Mouse (Mus musculus): Measurements from ENCODE around the gene Ttc9b. TPM values are rescaled to one million over a fixed set of nuclear protein-coding genes. Genes with fewer than 3 reads are reported as not detected.

The Ttc9b gene
- polyA plus RNA-seq (2015; fragmentation: Nextera tagmentation; extraction: Ambion mirVana), result 0.25 TPM in 1 of 2 replicates, not detected in the other

DNA sequence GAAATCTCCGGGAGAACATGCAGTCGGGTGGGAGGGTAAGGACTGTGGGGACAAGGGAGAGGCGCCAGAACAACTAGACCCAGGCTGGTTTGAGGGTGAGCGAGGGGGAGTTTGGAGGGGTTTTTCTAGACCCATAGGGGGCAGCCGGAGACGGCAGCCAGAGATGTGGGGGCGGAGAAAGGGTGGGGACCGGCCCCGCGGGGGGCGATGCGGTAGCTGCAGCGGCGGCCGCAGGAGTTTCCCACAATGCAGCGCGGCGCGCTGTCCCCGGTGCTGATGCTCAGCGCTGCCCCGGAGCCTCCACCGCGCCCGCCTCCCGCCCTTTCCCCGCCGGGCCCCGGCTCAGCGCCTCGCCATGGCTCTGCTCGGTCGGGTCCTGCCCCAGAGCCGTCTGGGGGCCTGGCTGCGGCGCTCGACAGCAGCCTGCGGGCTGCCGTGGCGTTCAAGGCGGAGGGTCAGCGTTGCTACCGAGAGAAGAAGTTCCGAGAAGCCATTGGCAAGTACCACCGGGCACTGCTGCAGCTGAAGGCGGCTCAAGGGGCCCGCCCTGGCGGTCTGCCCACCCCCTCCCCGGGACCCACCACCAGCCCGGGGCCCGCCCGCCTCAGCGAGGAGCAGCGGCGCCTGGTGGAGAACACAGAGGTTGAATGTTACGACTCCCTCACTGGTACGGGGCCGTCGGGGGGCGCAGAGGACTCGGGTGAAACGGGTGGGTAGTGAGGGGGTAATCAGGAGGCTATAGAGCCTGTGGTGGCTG lies at the start of gene Ttc9b:
Gene Ttc9b, plus strand, starts transcription at position 235 of the 757 bp plus-strand sequence.
- peak within 1 kb of the TSS; percentile 60 for H3K4me2 ChIP-seq
- no peak; the same call in 1 of the 2 replicates for ATAC-seq (ENCODE audit: extremely low read depth, insufficient number of reproducible peaks, low FRiP score, low TSS enrichment)
- H3K9me3 ChIP-seq, result no peaks in the 10 kb centered on the region
- 3% methylated on average over 62 of the region's 62 CpGs for WGBS
- H3K4me1 ChIP-seq, result peaks cover 9% of the 10 kb centered on the region
- peaks cover 91% of the 10 kb centered on the region for H3K27me3 ChIP-seq (replicated peaks)
- peaks cover 17% of the 10 kb centered on the region for H3K36me3 ChIP-seq
- no peak within 1 kb of the TSS for H3K9ac ChIP-seq
- no peak within 1 kb of the TSS for H3K27ac ChIP-seq (replicated peaks)
- H3K4me3 ChIP-seq, result peak within 1 kb of the TSS; percentile 34

DNA sequence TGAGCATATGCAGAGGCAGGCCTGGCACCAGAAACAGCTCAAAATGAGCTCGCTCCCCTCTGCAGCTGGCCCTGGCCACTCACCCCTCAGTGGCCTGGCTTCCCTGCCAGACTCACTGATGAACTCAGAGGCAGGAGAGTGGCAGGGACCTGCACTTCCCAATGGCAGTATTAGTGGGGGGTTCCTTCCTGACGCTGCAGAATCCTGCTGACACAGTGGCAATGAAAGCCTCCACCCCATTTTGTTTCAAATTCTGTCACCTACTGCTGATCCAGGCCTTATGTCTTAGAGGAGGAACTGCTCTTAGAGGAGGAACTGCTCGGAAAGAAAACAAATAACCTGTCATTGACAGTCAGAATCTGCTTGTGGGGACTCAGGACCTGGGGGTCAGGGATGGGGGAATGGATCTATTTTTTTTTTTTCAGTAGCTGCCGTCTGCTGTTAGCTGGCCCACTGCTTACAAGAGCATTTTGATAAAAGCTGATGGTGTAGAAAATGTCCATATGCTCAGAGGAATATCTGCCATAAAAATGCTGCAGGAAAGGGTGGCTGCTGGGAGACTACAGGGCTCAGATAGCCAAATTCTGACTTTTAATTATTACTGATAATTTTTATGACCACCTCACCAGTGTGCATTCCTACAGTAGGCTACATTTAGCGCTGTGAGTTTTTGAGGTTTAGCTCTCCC lies 48.9 kb upstream of the Ttc9b start:
- H3K4me2 ChIP-seq, result peak overlapping the region; percentile 32; the same call in 1 of the 2 replicates
- peak overlapping the region; percentile 81 for H3K27ac ChIP-seq (replicated peaks)
- peaks cover 14% of the 10 kb centered on the region for H3K36me3 ChIP-seq
- WGBS, result 36% methylated on average over 5 of the region's 5 CpGs
- peak overlapping the region; percentile 58; the same call in 1 of the 2 replicates for H3K9ac ChIP-seq
- peaks cover 100% of the 10 kb centered on the region for H3K4me1 ChIP-seq
- no peak for ATAC-seq (ENCODE audit: extremely low read depth, insufficient number of reproducible peaks, low FRiP score, low TSS enrichment)
- no peaks in the 10 kb centered on the region for H3K9me3 ChIP-seq
- no peaks in the 10 kb centered on the region for H3K27me3 ChIP-seq (replicated peaks)
- H3K4me3 ChIP-seq, result no peak overlapping the region

GRCm38 (mm10) chr7:27605499-27606285 lies 48.0 kb upstream of the Ttc9b start:
- no peak overlapping the region for H3K4me3 ChIP-seq
- H3K36me3 ChIP-seq, result peaks cover 22% of the 10 kb centered on the region
- no peaks in the 10 kb centered on the region for H3K27me3 ChIP-seq (replicated peaks)
- 36% methylated on average over 9 of the region's 9 CpGs for WGBS
- H3K9ac ChIP-seq, result peak overlapping the region; percentile 58
- H3K9me3 ChIP-seq, result no peaks in the 10 kb centered on the region
- H3K27ac ChIP-seq (replicated peaks), result peak overlapping the region; percentile 81
- peaks cover 97% of the 10 kb centered on the region for H3K4me1 ChIP-seq
- no peak for ATAC-seq (ENCODE audit: extremely low read depth, insufficient number of reproducible peaks, low FRiP score, low TSS enrichment)
- peak overlapping the region; percentile 32 for H3K4me2 ChIP-seq

DNA sequence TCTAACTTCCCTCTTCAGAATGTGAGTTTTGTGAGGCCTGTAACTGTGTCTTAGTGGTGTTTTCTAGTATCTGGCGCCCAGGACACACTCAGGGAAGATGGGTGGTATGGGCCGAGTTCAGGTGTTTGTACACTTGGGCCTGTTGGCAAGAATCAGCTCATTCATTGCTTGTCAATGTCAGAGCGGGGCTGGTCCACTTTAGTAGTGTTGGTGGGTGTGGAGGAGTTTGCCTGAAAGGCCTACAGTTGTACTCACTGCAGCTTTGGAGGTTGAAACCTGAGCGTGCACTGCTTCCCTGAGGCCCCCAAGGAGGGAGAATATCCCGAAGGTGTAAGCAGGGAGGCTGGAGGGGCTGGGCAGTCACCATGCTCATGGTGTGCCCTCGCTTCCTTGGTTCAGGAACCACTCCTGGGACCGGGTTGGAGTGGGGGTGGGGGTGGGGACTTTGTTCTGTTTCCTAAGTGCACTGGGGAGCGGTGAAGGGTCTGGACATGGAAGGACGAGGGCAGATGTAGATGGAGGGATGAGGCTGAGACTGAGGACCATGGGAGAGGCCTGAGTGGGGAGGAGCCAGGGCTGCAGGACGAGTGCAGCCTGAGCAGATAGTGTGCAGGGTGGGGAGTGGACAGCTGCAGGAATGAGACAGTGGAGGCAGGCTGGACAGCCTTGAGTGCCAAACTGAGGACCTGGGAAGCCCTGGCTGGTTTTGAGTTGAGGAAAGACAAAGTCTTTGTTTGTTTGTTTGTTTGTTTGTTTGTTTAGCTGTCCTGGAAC lies 47.0 kb upstream of the Ttc9b start:
- H3K9ac ChIP-seq, result peak overlapping the region; percentile 58
- H3K4me1 ChIP-seq, result peaks cover 87% of the 10 kb centered on the region

GRCm38 (mm10) chr7:27607580-27607979 lies 46.1 kb upstream of the Ttc9b start:
- H3K4me2 ChIP-seq, result 0 out of 2 replicates have a peak overlapping the region, but pooled peaks have one; percentile 32
- peaks cover 79% of the 10 kb centered on the region for H3K4me1 ChIP-seq
- H3K9me3 ChIP-seq, result no peaks in the 10 kb centered on the region
- WGBS, result 32% methylated on average over 5 of the region's 5 CpGs
- peak overlapping the region; percentile 52 for H3K27ac ChIP-seq (replicated peaks)
- no peaks in the 10 kb centered on the region for H3K27me3 ChIP-seq (replicated peaks)
- no peak overlapping the region for H3K4me3 ChIP-seq
- ATAC-seq (ENCODE audit: extremely low read depth, insufficient number of reproducible peaks, low FRiP score, low TSS enrichment), result no peak
- H3K9ac ChIP-seq, result peak overlapping the region; percentile 58
- H3K36me3 ChIP-seq, result peaks cover 34% of the 10 kb centered on the region

More for the DNA sequence above, 47.0 kb upstream of the Ttc9b start:
- no peaks in the 10 kb centered on the region for H3K27me3 ChIP-seq (replicated peaks)
- H3K27ac ChIP-seq (replicated peaks), result peak overlapping the region; percentile 81
- peak overlapping the region; percentile 32 for H3K4me2 ChIP-seq
- WGBS, result 43% methylated on average over 10 of the region's 10 CpGs
- ATAC-seq (ENCODE audit: extremely low read depth, insufficient number of reproducible peaks, low FRiP score, low TSS enrichment), result no peak
- peaks cover 31% of the 10 kb centered on the region for H3K36me3 ChIP-seq
- H3K9me3 ChIP-seq, result no peaks in the 10 kb centered on the region
- no peak overlapping the region for H3K4me3 ChIP-seq

- Histone ChIP-seq H3K36me3 (peaks cover 34% of the 10 kb centered on the region), H3K27ac (replicated peaks) (peak overlapping the region; percentile 52), H3K9me3 (no peaks in the 10 kb centered on the region), H3K4me3 (no peak overlapping the region), H3K4me1 (peaks cover 79% of the 10 kb centered on the region), H3K9ac (peak overlapping the region; percentile 58; the same call in 1 of the 2 replicates), H3K27me3 (replicated peaks) (no peaks in the 10 kb centered on the region), H3K4me2 (no peak overlapping the region)
- 85% methylated on average over 3 of the region's 3 CpGs for WGBS
- ATAC-seq (ENCODE audit: extremely low read depth, insufficient number of reproducible peaks, low FRiP score, low TSS enrichment), result no peak
Observed at GRCm38 (mm10) chr7:27608130-27608529, 45.6 kb upstream of the Ttc9b start.

DNA sequence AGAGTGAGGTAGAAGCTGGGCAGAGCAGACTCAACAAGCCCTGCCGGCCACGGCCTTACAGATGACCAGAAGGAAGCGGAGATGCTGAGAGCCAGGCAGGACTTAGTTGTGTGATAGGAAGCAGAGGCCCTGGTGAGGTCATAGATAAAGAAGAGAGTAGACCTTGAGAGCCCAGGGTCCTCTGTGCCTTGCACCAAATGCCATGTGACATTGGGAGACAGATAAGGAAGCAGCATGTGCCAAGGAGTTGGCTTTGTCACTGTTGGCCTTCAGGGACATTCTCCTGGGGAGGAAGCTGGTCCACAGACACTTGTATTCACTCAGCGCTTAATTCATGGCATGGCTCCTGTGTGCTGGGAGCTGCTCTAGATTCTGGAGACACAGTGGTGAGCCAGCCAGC lies 44.4 kb upstream of the Ttc9b start:
- Histone ChIP-seq H3K27me3 (replicated peaks) (no peaks in the 10 kb centered on the region), H3K27ac (replicated peaks) (peak overlapping the region; percentile 53), H3K4me2 (no peak overlapping the region), H3K9me3 (no peaks in the 10 kb centered on the region), H3K4me1 (peaks cover 76% of the 10 kb centered on the region), H3K9ac (peak overlapping the region; percentile 59), H3K4me3 (no peak overlapping the region), H3K36me3 (peaks cover 34% of the 10 kb centered on the region)
- WGBS, result 28% methylated on average over 4 of the region's 4 CpGs
- ATAC-seq (ENCODE audit: extremely low read depth, insufficient number of reproducible peaks, low FRiP score, low TSS enrichment), result no peak

DNA sequence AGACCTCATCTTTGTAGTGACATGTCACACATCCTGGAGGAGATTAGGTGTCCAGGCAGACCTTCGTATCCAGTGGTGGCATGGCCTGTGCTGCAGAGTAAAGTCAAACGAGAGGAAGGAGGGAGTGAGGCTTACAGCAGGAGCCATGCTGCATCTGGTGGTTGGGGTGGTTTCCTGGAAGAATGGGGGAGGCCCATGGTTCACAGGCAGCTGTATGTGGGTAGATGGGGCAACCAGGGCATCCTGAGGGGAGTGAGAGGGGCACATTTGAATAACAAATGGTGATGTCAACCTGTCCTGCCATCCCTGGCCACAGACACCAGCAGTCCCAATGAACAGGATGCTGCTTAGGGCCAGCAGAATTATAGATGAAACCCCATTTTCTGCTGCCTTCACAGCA lies 44.0 kb upstream of the Ttc9b start:
- no peaks in the 10 kb centered on the region for H3K27me3 ChIP-seq (replicated peaks)
- no peak overlapping the region for H3K4me2 ChIP-seq
- peaks cover 73% of the 10 kb centered on the region for H3K4me1 ChIP-seq
- 22% methylated on average over 2 of the region's 2 CpGs for WGBS
- peak overlapping the region; percentile 53 for H3K27ac ChIP-seq (replicated peaks)
- no peaks in the 10 kb centered on the region for H3K9me3 ChIP-seq
- H3K4me3 ChIP-seq, result no peak overlapping the region
- ATAC-seq (ENCODE audit: extremely low read depth, insufficient number of reproducible peaks, low FRiP score, low TSS enrichment), result no peak
- peak overlapping the region; percentile 10; the same call in 1 of the 2 replicates for H3K9ac ChIP-seq
- peaks cover 34% of the 10 kb centered on the region for H3K36me3 ChIP-seq

GRCm38 (mm10) chr7:27610370-27610769 lies 43.3 kb upstream of the Ttc9b start:
- ATAC-seq (ENCODE audit: extremely low read depth, insufficient number of reproducible peaks, low FRiP score, low TSS enrichment), result no peak
- H3K9ac ChIP-seq, result no peak overlapping the region
- H3K9me3 ChIP-seq, result no peaks in the 10 kb centered on the region
- no peak overlapping the region for H3K4me3 ChIP-seq
- peaks cover 66% of the 10 kb centered on the region for H3K4me1 ChIP-seq
- no peaks in the 10 kb centered on the region for H3K27me3 ChIP-seq (replicated peaks)
- no peak overlapping the region for H3K27ac ChIP-seq (replicated peaks)
- WGBS, result 94% methylated on average over 3 of the region's 3 CpGs
- H3K36me3 ChIP-seq, result peaks cover 34% of the 10 kb centered on the region
- H3K4me2 ChIP-seq, result no peak overlapping the region

DNA sequence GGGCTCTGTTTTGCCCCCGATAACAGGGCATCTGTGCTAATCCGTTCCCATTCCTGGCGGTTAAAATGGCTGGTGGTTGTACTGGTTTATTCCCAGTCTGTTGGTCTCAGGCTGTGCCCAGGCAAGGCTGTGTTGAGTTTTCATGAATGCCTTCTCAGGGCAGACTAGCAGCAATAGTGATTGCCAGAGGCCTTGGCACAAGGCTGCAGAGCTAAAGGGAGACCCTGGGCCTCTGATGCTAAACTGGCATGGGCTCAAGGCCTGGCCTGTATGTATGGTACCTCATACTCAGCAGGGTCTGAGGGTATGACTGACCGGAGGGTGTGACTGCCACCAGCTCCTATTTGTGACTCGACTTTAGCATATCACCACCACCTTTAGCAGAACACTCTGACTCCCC lies 42.8 kb upstream of the Ttc9b start:
- Histone ChIP-seq H3K36me3 (peaks cover 38% of the 10 kb centered on the region), H3K27me3 (replicated peaks) (no peaks in the 10 kb centered on the region), H3K4me1 (peaks cover 61% of the 10 kb centered on the region), H3K9ac (no peak overlapping the region), H3K27ac (replicated peaks) (no peak overlapping the region), H3K4me2 (no peak overlapping the region), H3K4me3 (no peak overlapping the region), H3K9me3 (no peaks in the 10 kb centered on the region)
- WGBS, result 85% methylated on average over 5 of the region's 5 CpGs
- ATAC-seq (ENCODE audit: extremely low read depth, insufficient number of reproducible peaks, low FRiP score, low TSS enrichment), result no peak

Measured in heart, embryonic 13.5 days (tissue).